Mouse (Mus musculus) ZHBTc4 (cell line): ENCODE data around the gene Vmn1r181.
"Not testable (repeated sequence)": the region's sequence is repeated elsewhere in the genome, so short reads cannot be mapped to it uniquely, and the experiment has no call there.

Experiments
- DNase-seq: peaks from one replicate; pipeline ENCODE4 v3.0.0-alpha.2; 2011; ENCODE audit warnings: low read depth, low spot score

The Vmn1r181 gene

GRCm38 (mm10) chr7:23974315-23974714 is at the start of gene Vmn1r181:
Vmn1r181 (plus strand) TSS chr7:23974615.
- not testable (repeated sequence) for DNase-seq

GRCm38 (mm10) chr7:23926678-23927077 is 47.7 kb upstream of the Vmn1r181 start, which contains the start of gene Vmn1r179:
Vmn1r179 (plus strand) TSS chr7:23926978.
- DNase-seq: no peak

DNA sequence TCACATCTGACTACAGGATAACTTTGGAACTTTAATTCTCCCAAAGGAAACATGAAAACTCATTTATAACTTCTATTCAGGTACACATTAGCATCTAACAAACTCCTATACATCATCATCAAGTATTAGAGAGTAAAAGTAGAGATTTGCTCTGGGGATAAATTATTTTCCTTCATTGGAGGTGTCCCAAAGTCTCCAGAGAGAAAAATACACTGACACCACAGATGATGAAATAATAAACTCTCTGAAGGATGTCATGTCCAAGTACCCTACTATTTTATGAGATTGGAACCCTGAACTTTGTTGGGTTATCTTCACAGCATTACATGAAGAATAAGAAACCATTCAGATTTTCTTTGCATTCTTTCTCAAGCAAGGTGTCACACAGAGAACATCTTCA is 24.1 kb upstream of the Vmn1r181 start, which contains the start of gene Vmn1r180:
Gene Vmn1r180, plus strand, starts transcription at position 301 of the 400 bp plus-strand sequence.
- DNase-seq: no peak

GRCm38 (mm10) chr7:23968044-23968443 is 6.4 kb upstream of the Vmn1r181 start:
- DNase-seq: peak; percentile 1

- DNase-seq: no peak
Observed at GRCm38 (mm10) chr7:24001391-24001790, 27.0 kb downstream of the Vmn1r181 start, which contains the start of gene V1rd19. V1rd19 (plus strand) TSS chr7:24001691.
